Mouse (Mus musculus) kidney, embryonic 14.5 days (tissue): Measurements from ENCODE around the gene Dnah8. TPM values are rescaled to one million over a fixed set of nuclear protein-coding genes. Genes with fewer than 3 reads are reported as not detected.

ENCODE experiments used
- ATAC-seq: fragments of 200-750 bp; cut with Nextera tagmentation; 2 replicates; pipeline ENCODE4 v1.8.0; 2017; ENCODE audit warnings: moderate number of reproducible peaks, mild to moderate bottlenecking, moderate TSS enrichment, moderate library complexity; ENCODE audit not compliant: low FRiP score, low TSS enrichment
- H3K27ac ChIP-seq: fragments of 300-500 bp; sonication (generic); 2 replicates; pipeline ENCODE4 v1.5.1; 2014; ENCODE audit warnings: low read depth, mild to moderate bottlenecking, low read length, moderate library complexity, mixed read lengths
- H3K27me3 ChIP-seq: fragments of 300-500 bp; sonication (generic); 2 replicates; pipeline ENCODE4 v1.6.1; 2014; ENCODE audit warnings: mild to moderate bottlenecking, low read length; ENCODE audit not compliant: control insufficient read depth, insufficient read depth
- H3K36me3 ChIP-seq: fragments of 300-500 bp; sonication (generic); 2 replicates; pipeline ENCODE4 v1.6.1; 2014; ENCODE audit warnings: low read length, mixed read lengths; ENCODE audit not compliant: control insufficient read depth, insufficient read depth
- H3K4me1 ChIP-seq: fragments of 300-500 bp; sonication (generic); 2 replicates; pipeline ENCODE4 v1.6.1; 2014; ENCODE audit warnings: low read length, mixed read lengths; ENCODE audit not compliant: control insufficient read depth, insufficient read depth
- H3K4me2 ChIP-seq: fragments of 300-500 bp; sonication (generic); replicated peaks from 2 replicates; pipeline ENCODE4 v1.6.1; 2014; ENCODE audit warnings: low read depth, mild to moderate bottlenecking, low read length
- H3K4me3 ChIP-seq: fragments of 300-500 bp; sonication (generic); 2 replicates; pipeline ENCODE4 v1.5.1; 2014; ENCODE audit warnings: mild to moderate bottlenecking, low read length
- H3K9ac ChIP-seq: fragments of 300-500 bp; sonication (generic); 2 replicates; pipeline ENCODE4 v1.6.1; 2014; ENCODE audit warnings: low read depth, mild to moderate bottlenecking, low read length, moderate library complexity
- H3K9me3 ChIP-seq: fragments of 300-500 bp; sonication (generic); 2 replicates; pipeline ENCODE4 v1.6.1; 2016; ENCODE audit warnings: low read length; ENCODE audit not compliant: control insufficient read depth
- WGBS: fragments of 180-500 bp; shearing (Covaris S2); extraction: QIAGEN DNeasy Blood & Tissue Kit; methylation state at CpG from one replicate; pipeline ENCODE4 v1.1.7; 2014; 5-methylcytosine and 5-hydroxymethylcytosine counted together
- polyA plus RNA-seq: library from polyadenylated mRNA; unstranded; fragments of >200 nt; fragmentation: Nextera tagmentation; extraction: Ambion mirVana; gene quantifications from 2 replicates; pipeline ENCODE4 v1.2.1, GENCODE M21; 2014

The Dnah8 gene
- polyA plus RNA-seq, 1 experiment from 2014 or later = 0.61 TPM

DNA sequence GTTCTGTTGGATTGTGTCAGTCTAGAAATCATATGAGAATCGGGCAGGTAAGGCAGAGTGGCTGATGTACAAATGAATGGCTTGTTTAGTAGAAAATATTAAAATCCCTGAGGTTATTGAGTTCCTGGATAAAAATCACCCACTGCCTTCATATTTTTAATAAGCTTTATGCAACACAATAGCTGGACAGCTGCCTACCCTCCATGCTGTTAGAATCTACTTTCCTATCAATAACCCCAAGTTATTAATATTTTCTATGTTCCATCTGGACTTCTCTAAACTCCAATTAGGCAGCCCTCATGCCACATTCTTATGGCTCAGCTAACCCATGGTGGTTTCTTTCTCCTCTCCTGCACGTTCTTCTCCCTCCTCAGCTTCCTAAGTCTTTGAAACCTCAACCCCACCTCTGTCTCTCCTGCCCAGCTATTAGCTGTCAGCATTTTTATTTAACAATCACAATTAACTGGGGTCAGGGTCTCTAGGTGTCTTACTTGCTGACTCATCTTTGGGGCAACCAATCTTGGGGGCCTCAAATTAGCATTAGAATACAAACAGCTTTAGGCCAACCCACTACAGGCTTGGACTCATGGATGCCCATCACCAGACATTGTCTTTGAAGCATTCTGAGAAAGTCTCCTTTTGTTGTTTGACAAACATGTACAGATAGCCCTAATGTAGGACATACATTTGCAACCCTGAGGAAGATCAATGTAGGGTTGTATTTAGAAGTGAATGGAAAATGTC lies 40.7 kb upstream of the Dnah8 start:
- Histone ChIP-seq H3K4me2 (no peak overlapping the region), H3K27ac (no peak overlapping the region), H3K36me3 (no peaks in the 10 kb centered on the region), H3K4me3 (no peak overlapping the region), H3K9me3 (no peaks in the 10 kb centered on the region), H3K27me3 (no peaks in the 10 kb centered on the region), H3K9ac (no peak overlapping the region), H3K4me1 (no peaks in the 10 kb centered on the region)
- 76% methylated on average over 2 of the region's 2 CpGs for WGBS
- ATAC-seq = no peak

- Histone ChIP-seq H3K27me3 (no peaks in the 10 kb centered on the region), H3K4me2 (no peak overlapping the region), H3K9me3 (no peaks in the 10 kb centered on the region), H3K36me3 (peaks cover 20% of the 10 kb centered on the region; the same call in 1 of the 2 replicates), H3K27ac (no peak overlapping the region), H3K9ac (no peak overlapping the region), H3K4me1 (0 out of 2 replicates have a peak, but pooled peaks cover 8% of the 10 kb centered on the region), H3K4me3 (no peak overlapping the region)
- 53% methylated on average over 17 of the region's 17 CpGs for WGBS
- ATAC-seq = 0 out of 2 replicates have a peak, but pooled peaks have one; percentile 46
Measured at GRCm38 (mm10) chr17:30590417-30591198, 33.5 kb upstream of the Dnah8 start.

GRCm38 (mm10) chr17:30594407-30594806 lies 29.7 kb upstream of the Dnah8 start:
- WGBS = 53% methylated on average over 5 of the region's 5 CpGs
- no peaks in the 10 kb centered on the region for H3K9me3 ChIP-seq
- no peak overlapping the region for H3K4me3 ChIP-seq
- H3K27me3 ChIP-seq = no peaks in the 10 kb centered on the region
- ATAC-seq = no peak
- no peak overlapping the region for H3K27ac ChIP-seq
- no peak overlapping the region for H3K9ac ChIP-seq
- H3K4me2 ChIP-seq = no peak overlapping the region
- 0 out of 2 replicates have a peak, but pooled peaks cover 8% of the 10 kb centered on the region for H3K4me1 ChIP-seq
- peaks cover 49% of the 10 kb centered on the region; the same call in 1 of the 2 replicates for H3K36me3 ChIP-seq

DNA sequence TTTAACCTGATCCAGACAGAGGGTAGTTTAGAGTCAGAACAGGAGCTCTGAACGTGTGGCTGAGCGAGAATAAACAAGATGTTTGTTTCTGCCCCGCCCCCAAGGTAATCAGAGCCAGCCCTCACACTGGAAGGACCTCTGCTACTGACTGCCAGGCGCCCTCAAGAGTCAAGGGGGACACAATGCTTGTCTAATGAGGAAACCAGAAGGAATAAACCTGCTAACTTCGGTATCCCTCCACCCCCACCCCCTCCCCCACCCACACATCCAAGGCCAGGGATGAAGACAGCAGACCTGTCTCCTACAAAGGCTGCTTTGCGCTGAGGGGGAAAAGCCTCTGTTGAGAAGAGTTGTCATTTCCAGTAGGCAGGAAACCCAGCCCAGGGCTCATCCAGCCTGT lies 29.3 kb upstream of the Dnah8 start:
- H3K4me1 ChIP-seq = 0 out of 2 replicates have a peak, but pooled peaks cover 8% of the 10 kb centered on the region
- no peak overlapping the region for H3K4me2 ChIP-seq
- 45% methylated on average over 6 of the region's 6 CpGs for WGBS
- H3K9me3 ChIP-seq = no peaks in the 10 kb centered on the region
- peaks cover 49% of the 10 kb centered on the region; the same call in 1 of the 2 replicates for H3K36me3 ChIP-seq
- no peaks in the 10 kb centered on the region for H3K27me3 ChIP-seq
- H3K9ac ChIP-seq = no peak overlapping the region
- no peak for ATAC-seq
- H3K27ac ChIP-seq = no peak overlapping the region
- H3K4me3 ChIP-seq = no peak overlapping the region

DNA sequence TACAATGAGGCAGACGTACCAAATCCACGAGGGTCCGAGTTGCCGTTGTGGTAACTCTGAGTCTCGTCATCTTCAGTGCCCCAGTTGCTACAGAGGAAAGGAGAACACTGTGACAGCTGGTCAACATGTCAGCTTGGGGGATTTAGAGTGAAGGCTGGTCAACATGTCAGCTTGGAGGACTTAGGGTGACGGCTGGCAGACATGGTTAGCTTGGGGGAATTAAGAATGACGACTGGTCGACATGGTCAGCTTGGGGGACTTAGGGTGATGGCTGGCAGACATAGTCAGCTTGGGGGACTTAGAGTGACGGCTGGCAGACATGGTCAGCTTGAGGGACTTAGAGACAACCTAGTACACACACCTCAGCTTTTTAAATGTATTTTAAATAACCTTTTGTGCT lies 26.4 kb upstream of the Dnah8 start:
- no peaks in the 10 kb centered on the region for H3K9me3 ChIP-seq
- no peaks in the 10 kb centered on the region for H3K4me1 ChIP-seq
- no peak overlapping the region for H3K27ac ChIP-seq
- 97% methylated on average over 9 of the region's 9 CpGs for WGBS
- ATAC-seq = no peak
- H3K4me2 ChIP-seq = no peak overlapping the region
- no peak overlapping the region for H3K4me3 ChIP-seq
- H3K9ac ChIP-seq = no peak overlapping the region
- H3K27me3 ChIP-seq = no peaks in the 10 kb centered on the region
- H3K36me3 ChIP-seq = peaks cover 61% of the 10 kb centered on the region

- no peak for ATAC-seq
- Histone ChIP-seq H3K9me3 (no peaks in the 10 kb centered on the region), H3K4me1 (no peaks in the 10 kb centered on the region), H3K9ac (no peak overlapping the region), H3K27ac (no peak overlapping the region), H3K4me3 (no peak overlapping the region), H3K4me2 (no peak overlapping the region), H3K36me3 (peaks cover 60% of the 10 kb centered on the region), H3K27me3 (no peaks in the 10 kb centered on the region)
- 91% methylated on average over 5 of the region's 5 CpGs for WGBS
Measured at GRCm38 (mm10) chr17:30598300-30598699, 25.9 kb upstream of the Dnah8 start.

DNA sequence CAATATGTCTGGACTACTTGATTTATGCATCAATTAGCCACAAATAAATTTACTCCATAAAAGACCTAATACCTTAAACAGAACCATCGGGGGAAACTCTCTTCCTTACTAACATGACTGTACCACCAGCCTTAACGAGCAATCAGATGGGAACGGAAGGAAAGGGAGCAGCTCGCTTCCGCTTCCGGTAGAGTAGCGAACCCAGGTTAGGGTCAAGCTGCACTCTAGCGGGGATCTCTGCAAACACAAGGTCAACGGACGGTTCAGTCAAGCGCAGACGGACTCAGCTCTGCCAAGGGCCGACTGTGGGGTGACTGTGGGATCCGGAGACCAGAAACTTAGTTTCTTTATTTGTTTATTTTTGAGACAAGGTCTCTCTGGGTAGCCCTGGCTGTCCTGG lies 22.0 kb upstream of the Dnah8 start:
- peaks cover 37% of the 10 kb centered on the region for H3K36me3 ChIP-seq

DNA sequence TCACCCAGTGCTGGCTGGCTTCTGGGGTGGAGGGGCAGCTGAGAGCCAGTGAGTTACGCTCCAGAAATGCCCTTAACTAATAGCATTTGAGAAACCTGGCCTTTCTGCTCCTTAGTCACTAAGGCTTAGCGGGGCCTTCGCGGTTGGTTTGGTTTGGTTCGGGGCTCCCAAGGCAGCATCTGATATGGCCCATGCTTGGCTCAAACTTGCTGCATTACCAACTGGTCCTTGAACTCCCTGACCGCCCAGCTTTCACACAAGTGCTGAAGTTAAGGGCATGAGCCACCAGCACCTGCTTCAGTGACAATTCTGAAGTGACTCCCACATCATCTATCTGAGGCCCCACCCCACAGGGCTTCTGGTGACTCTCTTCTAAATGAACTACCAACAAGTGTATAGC lies 19.9 kb upstream of the Dnah8 start:
- Histone ChIP-seq H3K9ac (no peak overlapping the region), H3K4me2 (no peak overlapping the region), H3K4me1 (peaks cover 10% of the 10 kb centered on the region), H3K9me3 (no peaks in the 10 kb centered on the region), H3K27ac (no peak overlapping the region), H3K27me3 (no peaks in the 10 kb centered on the region), H3K36me3 (peaks cover 22% of the 10 kb centered on the region), H3K4me3 (no peak overlapping the region)
- ATAC-seq = no peak
- 77% methylated on average over 6 of the region's 6 CpGs for WGBS

More for the DNA sequence above, 22.0 kb upstream of the Dnah8 start:
- Histone ChIP-seq H3K9ac (no peak overlapping the region), H3K27ac (no peak overlapping the region), H3K4me3 (no peak overlapping the region), H3K27me3 (no peaks in the 10 kb centered on the region), H3K4me2 (no peak overlapping the region), H3K4me1 (no peaks in the 10 kb centered on the region), H3K9me3 (no peaks in the 10 kb centered on the region)
- 91% methylated on average over 14 of the region's 14 CpGs for WGBS
- ATAC-seq = no peak

- ATAC-seq = no peak
- no peak overlapping the region for H3K4me3 ChIP-seq
- peaks cover 22% of the 10 kb centered on the region for H3K36me3 ChIP-seq
Measured at GRCm38 (mm10) chr17:30605001-30605400, 19.2 kb upstream of the Dnah8 start.

More at GRCm38 (mm10) chr17:30605001-30605400, 19.2 kb upstream of the Dnah8 start:
- Histone ChIP-seq H3K27ac (no peak overlapping the region), H3K27me3 (no peaks in the 10 kb centered on the region), H3K9me3 (no peaks in the 10 kb centered on the region), H3K9ac (no peak overlapping the region), H3K4me1 (peaks cover 11% of the 10 kb centered on the region), H3K4me2 (no peak overlapping the region)
- 95% methylated on average over 5 of the region's 5 CpGs for WGBS
